Mouse (Mus musculus) MEL (cell line): ENCODE measurements around the gene Ssna1.

ENCODE experiments used
- CTCF ChIP-seq, 3 experiments: IDR thresholded peaks in 2 of 3; conservative IDR thresholded peaks in 1 of 3; 2 replicates each; pipeline ENCODE4 v1.5.1; 2011 to 2012; ENCODE audit warnings: low read length in 3 of 3, low read depth in 2 of 3, mild to moderate bottlenecking in 2 of 3, improper control_type of control experiment in 1 of 3, inconsistent platforms in 1 of 3, mixed read lengths in 1 of 3, moderate library complexity in 1 of 3; ENCODE audit not compliant: control insufficient read depth in 1 of 3, insufficient read depth in 1 of 3, poor library complexity in 1 of 3, severe bottlenecking in 1 of 3
- EP300 ChIP-seq, 2 experiments: IDR thresholded peaks; 2 replicates each; pipeline ENCODE4 v1.6.1; 2011; ENCODE audit warnings: improper control_type of control experiment in 2 of 2, low read length in 2 of 2, low read depth in 1 of 2, mild to moderate bottlenecking in 1 of 2
- ETS1 ChIP-seq: IDR thresholded peaks from 2 replicates; pipeline ENCODE4 v1.6.1; 2012; ENCODE audit warnings: low read depth, mild to moderate bottlenecking, inconsistent platforms, low read length, improper control_type of control experiment, moderate library complexity
- GATA1 ChIP-seq: IDR thresholded peaks from 2 replicates; pipeline ENCODE4 v1.6.1; 2011; ENCODE audit warnings: low read depth, low read length, improper control_type of control experiment
- MAZ ChIP-seq: IDR thresholded peaks from 2 replicates; pipeline ENCODE4 v1.6.1; 2012; ENCODE audit warnings: low read depth, mild to moderate bottlenecking, inconsistent platforms, low read length, improper control_type of control experiment
- POLR2A ChIP-seq, 2 experiments: IDR thresholded peaks; 2 replicates each; pipeline ENCODE4 v1.6.1; 2011 to 2012; ENCODE audit warnings: low read length in 2 of 2, mild to moderate bottlenecking in 2 of 2, control low read depth in 1 of 2, improper control_type of control experiment in 1 of 2, low read depth in 1 of 2, moderate library complexity in 1 of 2; ENCODE audit not compliant: control insufficient read depth in 1 of 2, insufficient read depth in 1 of 2, poor library complexity in 1 of 2
- ZC3H11A ChIP-seq: IDR thresholded peaks from 2 replicates; pipeline ENCODE4 v1.6.1; 2012; ENCODE audit warnings: low read depth, mild to moderate bottlenecking, inconsistent platforms, low read length, improper control_type of control experiment

DNA sequence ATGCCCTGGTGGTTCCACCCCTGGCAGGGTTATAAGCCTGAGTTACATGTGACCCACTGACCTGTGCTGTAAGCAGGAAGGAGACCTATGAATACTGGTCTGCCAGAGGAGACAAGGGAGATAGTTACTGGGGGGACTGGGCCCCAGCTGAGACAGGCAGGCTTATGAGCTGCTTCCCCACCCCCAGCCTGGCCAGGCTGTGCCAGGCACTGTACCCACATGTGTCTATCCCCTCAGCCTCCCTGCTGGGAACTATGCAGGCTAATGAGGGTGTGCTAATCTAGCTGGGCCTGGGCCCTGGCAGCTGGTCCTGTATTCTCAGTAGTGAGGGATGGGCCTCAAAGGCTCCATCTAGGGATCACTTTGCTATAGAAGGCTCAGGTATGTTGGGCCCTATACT is 5.0 kb downstream of the Ssna1 start:
- TF ChIP-seq MAZ: no peak
- TF ChIP-seq EP300 (IDR thresholded peaks at IDR 0.05; ENCODE audit: low read depth in 1 of 2, low read length in 2 of 2): no peak
- TF ChIP-seq POLR2A (IDR thresholded peaks at IDR 0.05; ENCODE audit: control insufficient read depth in 1 of 2, insufficient read depth in 1 of 2, low read depth in 1 of 2, low read length in 2 of 2, poor library complexity in 1 of 2): 0 out of 4 replicates have a peak, but pooled peaks of 1 of the 2 experiments have one; percentile 18
- TF ChIP-seq ETS1: no peak
- no peak for TF ChIP-seq ZC3H11A
- TF ChIP-seq CTCF (IDR thresholded peaks at IDR 0.05 in 2 of 3, conservative IDR thresholded peaks at IDR 0.05 in 1 of 3; ENCODE audit: control insufficient read depth in 1 of 3, insufficient read depth in 1 of 3, low read depth in 2 of 3, low read length in 3 of 3, poor library complexity in 1 of 3, severe bottlenecking in 1 of 3): no peak
- TF ChIP-seq GATA1: no peak
